Mouse (Mus musculus): ENCODE data around the gene Uba52.

GRCm38 (mm10) chr8:70558334-70558733 is 47.7 kb upstream of the Uba52 start:
- TF ChIP-seq CTCF (IDR thresholded peaks at IDR 0.05; ENCODE audit: low read depth, low read length): no peak
- TF ChIP-seq GATA1 (IDR thresholded peaks at IDR 0.05; ENCODE audit: borderline replicate concordance, low read length): no peak
- no peak for TF ChIP-seq TAL1 (conservative IDR thresholded peaks at IDR 0.05; ENCODE audit: low read depth, low read length)
